Mouse (Mus musculus) urinary bladder, adult 2 months (tissue): ENCODE data around the gene Mmp25. TPM values are rescaled to one million over a fixed set of nuclear protein-coding genes. Genes with fewer than 3 reads are reported as not detected.
A peak's percentile ranks its signal among the peaks of the same experiment; 100 is the strongest.

Source experiments
- DNase-seq: peaks from one replicate; pipeline ENCODE4 v3.0.0; 2022; ENCODE audit warnings: low spot score
- polyA plus RNA-seq: library from polyadenylated mRNA; depleted of rRNA; stranded (reverse); fragments of >200 nt; gene quantifications from 2 replicates; pipeline ENCODE4 v1.2.3, GENCODE M21; 2012

The Mmp25 gene
- polyA plus RNA-seq, 1 experiment: 0.22 TPM

- no peak for DNase-seq
These were observed 19.5 kb upstream of the Mmp25 start for GRCm38 (mm10) chr17:23664556-23665021.

- no peak for DNase-seq
These were observed 16.4 kb upstream of the Mmp25 start for GRCm38 (mm10) chr17:23661526-23661925.

DNA sequence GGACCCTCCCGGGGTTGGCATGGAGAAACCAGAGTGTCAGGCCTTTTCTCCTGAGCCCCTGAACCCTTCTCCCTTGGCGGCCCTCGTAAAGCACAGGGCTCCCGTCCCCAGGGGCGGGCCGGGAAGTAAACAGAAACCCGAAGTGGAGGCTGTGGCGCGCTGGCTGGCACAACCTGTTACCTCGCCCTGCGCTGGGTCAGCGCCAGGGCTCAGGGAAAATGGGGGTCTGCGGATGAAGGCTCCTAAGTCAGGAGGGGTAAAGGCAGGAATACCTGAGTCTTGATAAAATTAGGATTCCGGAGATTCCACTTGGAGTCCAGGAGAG lies 15.8 kb upstream of the Mmp25 start:
- DNase-seq: no peak

DNA sequence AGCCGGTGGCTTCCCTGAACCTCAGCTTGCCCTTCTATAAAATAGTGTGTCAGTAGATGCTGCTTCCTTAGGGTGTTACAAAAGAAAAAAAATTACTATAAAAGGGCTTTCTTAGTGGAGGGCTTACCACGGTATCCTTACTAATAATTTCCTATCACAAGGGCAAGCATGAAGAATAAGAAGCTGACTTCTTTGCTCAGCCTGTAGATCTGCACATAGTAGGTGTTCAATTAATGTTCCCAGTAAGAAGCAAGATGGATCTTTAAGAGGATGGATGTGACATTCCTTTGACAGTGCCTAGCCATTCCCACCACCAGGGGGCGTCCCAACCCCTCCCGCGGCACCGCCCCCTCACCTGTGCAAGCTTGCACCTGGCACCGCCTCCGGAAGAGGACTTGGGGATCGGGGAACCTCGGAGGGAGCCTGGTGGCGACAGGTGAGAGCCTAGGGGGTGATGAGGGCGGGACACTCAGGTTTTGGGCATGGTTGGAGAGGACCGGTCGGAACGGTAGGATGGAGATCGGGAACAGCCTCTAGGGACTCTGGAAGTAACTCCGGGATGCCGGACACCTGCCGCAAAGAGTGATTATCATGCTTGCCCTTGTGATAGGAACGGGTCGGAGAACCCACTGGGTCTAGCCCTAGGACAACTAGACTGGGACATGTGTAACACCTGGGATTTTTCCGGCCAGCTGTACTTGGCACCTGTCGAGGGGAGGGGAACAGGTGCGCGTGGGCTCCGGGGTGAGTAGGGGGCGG lies 15.2 kb upstream of the Mmp25 start, which contains the start of gene Bicdl2:
Gene Bicdl2 (plus strand): TSS at position 390 of the 759 bp plus-strand sequence.
- peak; percentile 79 for DNase-seq

DNA sequence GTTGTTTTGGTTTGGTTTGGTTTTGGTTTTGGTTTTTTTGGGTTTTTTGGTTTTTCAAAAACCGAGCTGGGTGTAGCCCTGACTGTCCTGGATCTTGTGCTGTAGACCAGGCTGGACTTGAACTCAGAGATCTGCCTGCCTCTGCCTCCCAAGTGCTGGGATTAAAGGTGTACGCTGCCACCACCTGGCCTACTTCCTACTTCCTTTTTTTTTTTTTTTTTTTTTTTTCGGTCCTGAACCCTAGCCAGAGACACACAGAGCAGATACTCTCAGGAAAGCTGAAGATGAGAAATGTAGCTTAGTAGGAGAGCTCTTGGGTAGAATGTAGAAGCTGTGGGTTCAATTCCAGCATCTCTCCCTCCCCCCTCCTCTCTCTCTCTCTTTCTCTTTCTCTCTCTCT lies 13.4 kb upstream of the Mmp25 start:
- DNase-seq: no peak

DNA sequence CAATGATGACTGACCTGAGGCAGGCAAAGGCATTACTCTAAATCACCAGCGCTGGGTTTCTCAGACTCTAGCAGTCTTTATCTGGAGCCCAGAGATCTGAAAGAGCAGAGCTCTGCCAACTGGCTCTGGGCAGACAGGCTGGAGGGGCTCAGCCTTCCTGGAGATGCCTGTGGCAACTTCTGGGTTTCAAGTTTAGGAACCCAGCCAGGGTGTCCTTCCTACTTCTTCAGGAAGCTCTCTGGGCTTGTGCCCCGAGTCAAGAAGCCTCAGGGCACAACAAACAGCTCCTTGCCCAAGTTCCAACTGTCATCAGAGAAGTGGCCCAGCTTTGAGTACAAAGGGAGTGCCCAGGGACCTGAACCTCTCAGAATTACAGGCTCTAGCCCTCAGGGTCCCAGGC lies 9.3 kb upstream of the Mmp25 start:
- DNase-seq: no peak

GRCm38 (mm10) chr17:23654001-23654400 lies 8.9 kb upstream of the Mmp25 start:
- DNase-seq: no peak

DNA sequence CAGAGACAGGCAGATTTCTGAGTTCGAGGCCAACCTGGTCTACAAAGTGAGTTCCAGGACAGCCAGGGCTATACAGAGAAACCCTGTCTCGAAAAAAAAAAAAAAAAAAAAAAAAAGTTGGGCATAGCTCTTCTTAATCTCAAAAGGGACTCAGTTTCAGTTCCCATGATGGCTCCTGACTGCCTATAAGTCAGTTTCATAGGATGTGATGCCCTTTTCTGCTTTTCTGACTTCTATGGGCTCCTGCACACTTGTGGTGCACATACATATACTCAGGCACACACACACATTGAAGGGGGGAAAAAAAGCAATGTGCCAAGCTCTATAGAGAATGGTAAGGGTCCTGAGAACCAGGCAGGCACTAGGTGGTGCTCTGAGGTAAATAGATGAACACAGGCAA lies 8.2 kb upstream of the Mmp25 start:
- no peak for DNase-seq

DNA sequence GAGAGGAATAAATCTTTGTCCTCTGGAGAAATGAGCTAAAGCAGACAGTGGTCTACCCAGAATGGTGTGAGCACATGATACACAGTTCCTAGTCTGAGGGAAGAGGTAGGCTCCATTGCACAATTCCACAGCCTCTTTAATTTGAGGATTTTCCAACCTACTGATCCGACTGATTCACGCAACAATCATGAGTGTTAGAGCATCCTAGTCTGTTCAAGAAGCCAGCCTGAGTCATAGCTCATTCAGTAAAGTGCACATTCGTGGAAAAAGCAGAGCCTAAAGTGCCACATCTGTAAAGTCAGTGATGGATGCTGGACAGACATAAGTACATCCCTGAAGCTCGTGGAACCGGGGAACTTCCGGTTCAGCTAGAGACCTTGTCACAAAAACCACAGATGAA lies 6.3 kb upstream of the Mmp25 start:
- no peak for DNase-seq

DNA sequence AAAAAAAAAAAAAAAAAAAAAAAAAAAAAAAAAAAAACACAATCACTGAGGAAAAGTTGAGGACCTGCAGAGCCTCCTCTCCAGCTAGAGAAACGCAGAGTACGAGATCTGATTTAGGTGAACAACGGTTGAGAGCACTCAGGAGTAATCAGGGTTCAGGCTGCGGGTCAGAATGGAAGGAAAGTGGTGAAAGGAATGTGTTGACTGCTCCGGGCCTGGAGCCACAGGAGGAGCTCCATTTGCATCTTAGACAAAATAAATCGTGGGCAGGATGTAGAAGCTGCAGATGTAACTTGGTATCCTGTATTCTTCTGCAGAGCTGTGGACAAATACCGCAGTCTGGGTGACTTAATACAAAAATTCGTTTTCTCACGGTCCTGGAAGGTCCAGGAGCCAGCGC lies 817 bp upstream of the Mmp25 start:
- DNase-seq: no peak

- DNase-seq: no peak
These were observed 13.8 kb downstream of the Mmp25 start for GRCm38 (mm10) chr17:23631241-23631640.

GRCm38 (mm10) chr17:23630195-23631020 lies 14.7 kb downstream of the Mmp25 start:
- peak; percentile 62 for DNase-seq

DNA sequence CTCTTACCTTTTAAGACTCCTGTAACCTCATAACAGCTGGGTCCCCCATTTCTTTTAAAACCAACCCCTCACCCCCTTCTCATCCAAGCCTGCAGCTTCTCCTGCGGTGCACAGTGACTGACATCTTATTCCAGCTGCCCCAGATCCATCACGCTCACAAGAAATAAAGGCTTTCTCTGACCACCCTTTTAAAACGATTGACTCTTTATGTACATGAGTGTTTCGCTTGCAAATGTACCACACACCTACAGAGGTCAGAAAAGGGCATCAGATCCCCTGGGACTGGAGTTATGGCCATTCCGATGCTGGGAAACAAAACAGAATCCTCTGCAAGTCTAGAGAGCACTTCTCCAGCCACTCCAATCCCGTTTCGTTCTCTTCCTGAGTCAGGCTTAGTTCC lies 17.3 kb downstream of the Mmp25 start:
- DNase-seq: no peak

DNA sequence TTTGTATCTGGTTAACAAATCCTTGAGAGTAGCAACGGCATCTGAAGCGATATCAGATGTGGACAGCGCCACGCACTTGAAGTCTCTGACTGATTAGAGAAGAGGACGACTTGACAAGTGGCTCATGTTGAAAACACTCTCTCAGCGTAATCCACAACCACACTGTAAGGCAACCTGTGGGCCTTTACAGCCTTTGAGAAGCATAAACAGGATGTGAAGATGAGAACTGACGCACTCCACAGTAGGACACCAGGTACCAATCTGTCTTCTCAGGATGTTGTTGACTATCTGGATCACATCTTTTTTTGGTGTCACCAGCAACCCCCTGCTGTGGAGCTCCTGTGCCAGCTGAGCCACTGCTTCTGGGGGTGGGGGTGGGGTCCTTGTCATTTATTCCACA lies 24.7 kb downstream of the Mmp25 start:
- no peak for DNase-seq

DNA sequence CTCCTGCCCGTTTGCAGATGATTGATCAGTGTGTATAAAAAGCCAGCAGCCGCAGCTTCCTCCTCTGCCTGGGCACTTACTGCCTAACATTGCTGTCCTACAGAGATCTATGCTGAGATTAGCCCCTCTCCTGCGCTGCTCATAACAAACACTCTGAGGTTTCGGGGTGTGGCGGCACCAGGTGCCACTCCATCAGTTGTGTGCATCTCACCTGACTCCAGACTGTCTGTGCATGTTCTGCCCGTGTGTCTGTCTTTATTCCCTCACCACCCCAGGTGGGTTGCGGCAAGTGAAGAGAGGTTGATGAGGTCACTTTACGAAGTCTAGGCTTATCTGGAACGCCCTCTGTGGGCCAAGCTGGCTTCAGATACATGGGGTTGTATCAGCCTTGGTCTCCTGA lies 28.0 kb downstream of the Mmp25 start:
- DNase-seq: no peak

DNA sequence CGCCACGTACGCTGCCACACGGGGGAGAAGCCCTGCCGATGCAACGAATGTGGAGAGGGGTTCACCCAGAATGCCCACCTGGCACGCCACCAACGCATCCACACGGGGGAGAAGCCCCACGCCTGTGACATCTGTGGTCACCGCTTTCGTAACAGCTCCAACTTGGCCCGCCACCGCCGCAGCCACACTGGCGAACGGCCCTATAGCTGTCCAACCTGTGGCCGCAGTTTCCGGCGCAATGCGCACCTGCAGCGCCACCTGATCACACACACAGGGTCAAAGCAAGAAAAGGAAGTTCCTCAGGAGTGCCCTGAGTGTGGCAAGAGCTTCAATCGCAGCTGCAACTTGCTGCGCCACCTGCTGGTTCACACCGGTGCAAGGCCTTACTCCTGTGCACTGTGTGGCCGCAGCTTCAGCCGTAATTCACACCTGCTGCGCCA lies 34.7 kb downstream of the Mmp25 start:
- DNase-seq: peak; percentile 34

DNA sequence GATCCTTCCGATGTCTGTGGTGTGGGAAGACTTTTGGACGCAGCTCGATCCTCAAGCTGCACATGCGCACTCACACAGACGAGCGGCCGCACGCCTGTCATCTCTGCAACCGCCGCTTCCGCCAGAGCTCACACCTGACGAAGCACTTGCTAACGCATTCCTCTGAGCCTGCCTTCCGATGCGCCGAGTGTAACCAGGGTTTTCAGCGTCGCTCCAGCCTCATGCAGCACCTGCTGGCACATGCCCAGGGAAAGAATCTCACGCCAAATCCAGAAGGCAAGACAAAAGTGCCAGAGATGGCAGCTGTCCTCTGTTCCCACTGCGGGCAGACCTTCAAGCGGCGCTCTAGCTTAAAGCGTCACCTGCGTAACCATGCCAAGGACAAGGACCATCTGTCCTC lies 35.5 kb downstream of the Mmp25 start:
- DNase-seq: no peak

DNA sequence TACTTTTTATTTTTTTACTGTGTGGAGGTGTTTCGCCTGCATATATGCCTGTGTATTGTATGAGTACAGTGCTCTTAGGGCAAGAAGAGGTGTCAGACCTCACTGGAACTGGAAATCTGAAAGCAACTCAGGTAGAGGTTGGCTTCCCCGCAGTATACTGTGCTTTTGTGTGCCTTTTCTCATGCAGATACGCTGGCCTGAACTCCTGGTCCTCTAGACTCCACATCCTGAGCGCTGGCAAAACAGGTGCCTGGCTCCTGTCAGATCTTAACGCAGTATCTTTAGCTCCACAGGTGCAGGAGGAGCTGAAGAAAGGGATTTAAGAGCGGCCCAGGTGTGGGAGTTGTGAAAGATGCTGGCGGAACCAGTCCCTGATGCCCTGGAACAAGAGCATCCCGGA lies 39.9 kb downstream of the Mmp25 start:
- DNase-seq: no peak

DNA sequence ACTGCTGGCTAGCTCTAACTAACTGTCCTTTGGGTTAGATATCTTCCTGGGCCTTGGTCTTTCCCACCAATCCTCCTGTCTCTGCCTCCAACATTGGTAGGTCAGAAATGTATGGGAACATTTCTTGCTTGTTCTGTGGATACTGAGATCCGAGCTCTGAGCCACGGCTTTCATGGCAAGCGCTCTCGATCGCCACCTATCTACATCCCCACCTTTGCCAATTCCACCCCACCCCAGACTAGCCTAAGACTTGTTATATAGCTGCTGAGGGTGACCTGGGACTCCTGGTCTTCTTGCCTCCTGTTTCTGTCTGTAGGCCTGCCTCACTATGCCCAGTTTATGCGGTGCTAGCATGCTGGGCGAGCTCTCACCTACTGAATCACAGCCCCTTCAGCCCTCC lies 40.7 kb downstream of the Mmp25 start:
- no peak for DNase-seq

- DNase-seq: no peak
These were observed 41.5 kb downstream of the Mmp25 start for GRCm38 (mm10) chr17:23603542-23603941.

- DNase-seq: no peak
These were observed 42.0 kb downstream of the Mmp25 start for GRCm38 (mm10) chr17:23603077-23603476.

- no peak for DNase-seq
These were observed 43.1 kb downstream of the Mmp25 start for GRCm38 (mm10) chr17:23601836-23602585.
